Comparison of ENCODE assay signal across 9 mouse cellular contexts in the genomic region with DNA sequence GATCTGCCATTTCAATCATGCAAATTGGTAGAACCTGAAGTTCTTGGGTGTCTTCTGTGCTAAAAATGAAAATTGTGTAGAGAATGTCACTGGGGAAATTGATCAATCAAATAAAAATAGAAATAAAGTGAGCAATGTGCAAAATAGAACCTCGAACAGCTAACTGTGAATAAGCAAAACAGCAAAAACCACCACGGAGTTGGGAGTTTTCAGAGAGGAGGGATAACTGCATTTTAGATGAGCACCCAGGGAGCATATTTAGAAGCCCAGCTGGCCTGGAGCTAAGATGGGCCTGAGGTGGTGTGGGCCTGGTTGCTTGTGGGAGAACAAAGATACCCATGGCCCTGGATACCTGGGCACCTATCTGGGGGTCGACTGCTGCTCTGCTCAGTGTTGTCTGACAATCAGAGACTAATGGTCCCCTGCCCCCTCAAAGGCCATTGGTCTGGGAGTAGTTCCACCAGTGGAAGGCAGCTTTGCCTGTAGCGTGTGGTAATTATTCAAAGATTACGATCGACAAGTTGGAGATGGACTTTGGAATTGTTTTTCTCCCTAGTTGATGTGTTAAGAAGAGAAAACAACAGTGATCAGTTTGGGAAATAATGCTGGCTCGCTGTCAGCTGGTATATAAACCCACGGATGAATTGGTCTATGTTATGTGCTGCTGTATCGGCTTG. TPM values are rescaled to one million over a fixed set of nuclear protein-coding genes. Genes with fewer than 3 reads are reported as not detected.
DNase-seq lines count a peak whose midpoint lies in the region; ATAC-seq and TF ChIP-seq lines count a peak whose summit lies in the region.
"Had no signal": no experiment of that assay in that cellular context is flagged by ENCODE, and none has a peak within 500 bp of the region (broad histone marks: within the 10 kb centered on the region; RNA-seq: fewer than 3 reads in every experiment).

No protein-coding gene starts in this region.

- H3K4me1 ChIP-seq in forebrain, postnatal 0 days (ENCODE audit: insufficient read depth) = peaks cover 24% of the 10 kb centered on the region

- H3K79me2 ChIP-seq in myocyte (ENCODE audit: control insufficient read depth, insufficient read depth) = no peaks in the 10 kb centered on the region

- peak; percentile 84 for DNase-seq in heart, adult 11 months
- no peak for DNase-seq in heart, postnatal 10 days
- peak; percentile 16 for DNase-seq in layer of hippocampus, adult 9-11 months
- DNase-seq in layer of hippocampus, postnatal 25 days (ENCODE audit: extremely low spot score in 1 of 2, low spot score in 1 of 2) = no peak
- DNase-seq in forebrain, postnatal 0 days = no peak
- DNase-seq in lung, postnatal 36 days = no peak
- DNase-seq in natural killer cell, adult 2 months (ENCODE audit: low spot score in 2 of 2) = no peak

- no peak overlapping the region for H3ac ChIP-seq in myocyte (ENCODE audit: control insufficient read depth, insufficient read length)

- no peaks in the 10 kb centered on the region for H3K36me3 ChIP-seq in forebrain, postnatal 0 days (ENCODE audit: insufficient read depth)
- H3K36me3 ChIP-seq in myocyte (ENCODE audit: control insufficient read depth, insufficient read depth) = no peaks in the 10 kb centered on the region
- H3K36me3 ChIP-seq: limb, embryonic 12.5 days had no signal

- no peak for ATAC-seq in forebrain, postnatal 0 days

- H3K9me3 ChIP-seq in forebrain, postnatal 0 days (ENCODE audit: low read length) = no peaks in the 10 kb centered on the region
- H3K9me3 ChIP-seq: limb, embryonic 12.5 days had no signal

- H3K27ac ChIP-seq in forebrain, postnatal 0 days (ENCODE audit: low read depth, low read length) = peak overlapping the region; percentile 55; the same call in 1 of the 2 replicates
- H3K27ac ChIP-seq: limb, embryonic 12.5 days had no signal

- no peak overlapping the region for H3K4me3 ChIP-seq in forebrain, postnatal 0 days (ENCODE audit: low read depth, low read length)
- H3K4me3 ChIP-seq in myocyte = no peak overlapping the region
- H3K4me3 ChIP-seq: limb, embryonic 12.5 days had no signal

- no peak for TF ChIP-seq POLR2A in myocyte (IDR thresholded peaks at IDR 0.05; ENCODE audit: insufficient read length, low read depth)

- 48% methylated on average over 9 of the region's 9 CpGs for WGBS in forebrain, postnatal 0 days

- H3K4me2 ChIP-seq in forebrain, postnatal 0 days (ENCODE audit: low read depth) = 0 out of 2 replicates have a peak overlapping the region, but pooled peaks have one; percentile 23
- H3K4me2 ChIP-seq in myocyte (ENCODE audit: low read depth) = peak overlapping the region; percentile 62

- intact Hi-C loops in heart, postnatal 10 days (cut with DNase I) = no loop called here

- no peaks in the 10 kb centered on the region for H3K27me3 ChIP-seq in forebrain, postnatal 0 days (ENCODE audit: insufficient read depth, low read length)
- H3K27me3 ChIP-seq in myocyte (ENCODE audit: control insufficient read depth, insufficient read depth, insufficient read length) = no peaks in the 10 kb centered on the region

- TF ChIP-seq CTCF in forebrain, postnatal 0 days (IDR thresholded peaks at IDR 0.05; ENCODE audit: low read depth) = no peak

- no peak overlapping the region for H3K9ac ChIP-seq in forebrain, postnatal 0 days
- H3K9ac ChIP-seq: limb, embryonic 12.5 days had no signal

TF ChIP-seq in myocyte, 11 proteins besides CTCF, POLR2A, EP300 and RAD21:
- TF ChIP-seq POLR2AphosphoS2 (IDR thresholded peaks at IDR 0.05; ENCODE audit: insufficient read length, low read depth) = no peak
- TF ChIP-seq CEBPB (IDR thresholded peaks at IDR 0.05; ENCODE audit: insufficient read depth, poor library complexity, severe bottlenecking) = no peak
- no peak for TF ChIP-seq E2F4 (IDR thresholded peaks at IDR 0.05; ENCODE audit: insufficient read depth)
- TF ChIP-seq REST (IDR thresholded peaks at IDR 0.05; ENCODE audit: insufficient read depth, insufficient read length) = no peak
- TF ChIP-seq USF1 (IDR thresholded peaks at IDR 0.05; ENCODE audit: low read depth) = no peak
- TF ChIP-seq MYOG (IDR thresholded peaks at IDR 0.05; ENCODE audit: control insufficient read depth in 1 of 3, insufficient read depth in 1 of 3, insufficient read length in 2 of 3, low read depth in 2 of 3) = no peak
- TF ChIP-seq MAX (IDR thresholded peaks at IDR 0.05; ENCODE audit: low read depth) = no peak
- TF ChIP-seq SRF (IDR thresholded peaks at IDR 0.05; ENCODE audit: control insufficient read depth, insufficient read length, low read depth) = no peak
- no peak for TF ChIP-seq TCF12 (IDR thresholded peaks at IDR 0.05; ENCODE audit: insufficient read depth, poor library complexity, severe bottlenecking)

RNA-seq across cellular contexts. Expression of a gene that starts 38.0 kb away (rescaled TPM):
- 1 to 10 TPM; 2.3 to 2.7 TPM for total RNA-seq in heart, postnatal 10 days (2021)
- 10 to 100 TPM; 25.2 to 26.1 TPM for total RNA-seq in layer of hippocampus, postnatal 25 days (2021)
- total RNA-seq in forebrain, postnatal 0 days (2014; rRNA removed) = 10.8 and 19.4 TPM in 2 replicates
- polyA plus RNA-seq in forebrain, postnatal 0 days (2015; fragmentation: Nextera tagmentation; extraction: Ambion mirVana) = 1.2 and 2.1 TPM in 2 replicates
- polyA plus RNA-seq in myocyte (2012; fragmentation: generic; extraction: Trizol) = 0.95 TPM

Comparison
In these comparisons a context has a peak if more than half of its experiments do, and no peak if none do; other contexts are left out.
1. DNase-seq: peak in heart, adult 11 months (single experiment) and layer of hippocampus, adult 9-11 months (single experiment); none in heart, postnatal 10 days (0 of 2), layer of hippocampus, postnatal 25 days (0 of 2), forebrain, postnatal 0 days (single experiment), lung, postnatal 36 days (single experiment) and natural killer cell, adult 2 months (0 of 2).